Mouse (Mus musculus) embryo, embryonic 10.5 days (tissue): ENCODE measurements around the gene Phactr1.

ENCODE experiments used
- DNase-seq: peaks from one replicate; pipeline ENCODE4 v3.0.0-alpha.2; 2015; ENCODE audit warnings: low spot score

The Phactr1 gene

DNA sequence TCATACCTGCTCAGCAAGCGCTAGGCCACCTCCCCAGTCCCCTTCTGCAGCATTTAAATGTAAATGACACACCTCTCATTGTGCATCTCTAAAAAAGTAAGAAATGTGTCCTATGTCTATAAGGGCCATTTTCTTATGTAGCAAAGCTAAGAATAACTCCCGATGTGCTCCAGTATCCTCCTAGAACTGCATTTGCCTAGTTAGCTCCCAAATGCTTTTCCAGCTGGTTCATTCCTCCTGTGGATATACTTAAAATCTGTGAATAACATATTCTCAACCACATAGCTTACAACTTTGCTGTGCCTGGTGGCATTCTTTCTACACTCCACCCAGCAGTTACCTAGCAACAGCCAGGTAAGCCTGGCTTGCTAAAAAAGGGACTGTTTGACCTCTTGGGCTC, 349.8 kb downstream of the Phactr1 start:
- DNase-seq = no peak

DNA sequence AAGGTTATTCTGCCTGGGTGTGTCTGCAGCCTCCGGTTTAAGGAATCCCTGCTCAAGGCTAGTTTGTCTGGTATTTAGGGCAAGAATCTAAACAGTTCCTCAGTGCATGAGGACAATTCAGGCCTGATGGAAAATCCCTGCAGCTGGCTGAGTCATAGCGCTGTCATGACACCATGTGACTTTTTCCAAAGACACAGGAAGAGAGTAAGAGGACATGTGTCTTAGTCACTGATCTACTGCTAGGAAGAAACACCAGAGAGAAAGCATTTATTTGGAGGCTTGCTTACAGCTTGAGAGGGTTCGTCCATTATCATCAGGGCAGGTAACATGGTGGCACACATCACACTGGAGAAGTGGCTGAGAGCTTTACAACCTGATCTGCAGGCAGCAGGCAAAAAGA, 352.0 kb downstream of the Phactr1 start:
- no peak for DNase-seq

DNA sequence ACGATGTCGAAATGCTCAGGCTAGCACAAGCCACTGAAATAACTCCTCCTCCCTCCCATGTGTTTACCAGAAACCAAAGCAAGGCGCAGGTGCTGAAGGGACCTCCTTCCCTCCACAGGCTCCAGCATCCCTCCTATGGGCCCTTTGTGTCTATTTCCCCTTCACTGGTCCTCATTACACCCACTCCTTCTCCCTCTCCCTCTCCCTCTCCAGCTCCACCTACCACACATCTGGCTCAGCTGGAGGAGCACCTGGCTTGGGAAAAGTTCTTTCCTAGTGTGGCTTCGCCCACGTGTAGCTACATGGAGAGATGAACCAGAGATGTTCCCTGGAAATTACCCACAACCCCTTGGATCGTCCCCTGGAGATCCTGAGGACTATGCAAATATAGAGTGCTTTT, 356.1 kb downstream of the Phactr1 start:
- DNase-seq = no peak

DNA sequence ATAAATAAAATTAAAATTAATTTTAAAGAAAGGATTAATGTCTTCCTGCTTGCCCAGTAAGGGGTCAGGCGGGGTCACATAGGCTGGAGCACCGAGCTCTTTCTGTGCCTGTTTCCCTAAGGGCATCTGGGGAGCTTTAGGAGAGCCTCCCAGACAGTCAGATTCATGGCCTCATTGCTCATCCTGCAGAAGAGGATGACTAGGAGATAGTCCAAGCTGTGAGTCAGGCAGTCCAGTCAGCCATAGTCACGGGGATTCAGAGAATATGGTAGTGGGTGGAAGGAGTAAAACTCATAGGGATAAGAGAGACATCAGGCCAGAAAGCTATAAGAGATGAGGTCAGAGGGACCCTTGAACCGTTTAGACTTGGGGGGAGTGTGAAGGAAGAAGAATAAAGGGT, 362.3 kb downstream of the Phactr1 start:
- no peak for DNase-seq

DNA sequence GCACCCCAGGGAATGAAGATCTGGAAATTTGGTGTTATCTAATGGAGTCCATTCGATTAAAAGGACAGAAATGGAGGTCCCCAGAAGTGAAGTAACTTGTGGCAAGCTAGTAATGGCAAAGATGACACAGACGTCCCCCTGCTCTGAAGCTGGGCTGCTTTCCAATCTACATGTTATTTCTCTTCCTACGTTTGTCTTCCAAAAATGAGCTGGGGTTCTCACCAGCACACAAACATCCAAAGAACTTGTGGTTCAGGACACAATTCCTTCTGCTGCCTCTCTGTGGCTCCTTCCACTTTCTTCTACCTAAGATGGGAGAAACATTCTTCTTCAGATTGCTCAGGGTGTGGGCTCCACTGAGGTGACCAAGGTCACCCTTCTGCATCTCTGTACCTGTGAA, 368.1 kb downstream of the Phactr1 start:
- DNase-seq = no peak

DNA sequence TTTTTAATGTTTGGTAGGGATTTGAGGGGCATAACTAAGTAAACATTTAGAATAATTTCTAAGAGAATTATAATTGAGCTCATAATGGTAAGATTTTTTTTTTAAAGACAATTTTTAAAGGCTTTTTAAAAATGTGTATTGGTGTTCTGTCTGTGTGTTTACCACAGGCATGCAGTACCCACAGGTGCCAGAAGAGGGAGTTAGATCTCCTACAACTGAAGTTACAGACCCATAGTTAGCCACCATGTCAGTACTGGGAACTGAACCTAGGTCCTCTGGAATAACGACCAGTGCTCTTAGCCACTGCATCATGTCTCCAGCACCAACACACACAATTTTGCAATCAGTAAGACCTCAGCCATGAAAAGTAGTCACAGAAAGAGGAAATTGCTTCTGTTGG, 372.8 kb downstream of the Phactr1 start:
- no peak for DNase-seq

DNA sequence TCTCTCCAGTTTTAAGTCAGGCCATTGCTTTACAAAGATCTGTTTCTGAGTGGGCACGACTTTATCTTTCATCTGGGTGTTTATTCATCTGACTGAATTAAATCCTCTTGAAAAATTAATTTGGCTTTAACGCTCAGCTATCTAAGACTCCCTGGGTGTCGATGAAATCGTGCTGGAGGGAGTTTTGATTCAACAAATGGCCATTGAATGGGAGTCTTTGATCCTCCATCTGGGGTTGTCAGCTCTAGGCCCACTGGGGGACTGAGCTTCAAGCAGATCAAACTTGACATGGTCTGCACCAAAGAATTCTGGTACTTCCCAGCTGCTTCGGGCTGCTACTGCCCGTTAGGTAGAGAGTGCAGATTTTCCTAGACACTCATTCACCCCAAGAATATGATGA, 374.7 kb downstream of the Phactr1 start:
- no peak for DNase-seq

DNA sequence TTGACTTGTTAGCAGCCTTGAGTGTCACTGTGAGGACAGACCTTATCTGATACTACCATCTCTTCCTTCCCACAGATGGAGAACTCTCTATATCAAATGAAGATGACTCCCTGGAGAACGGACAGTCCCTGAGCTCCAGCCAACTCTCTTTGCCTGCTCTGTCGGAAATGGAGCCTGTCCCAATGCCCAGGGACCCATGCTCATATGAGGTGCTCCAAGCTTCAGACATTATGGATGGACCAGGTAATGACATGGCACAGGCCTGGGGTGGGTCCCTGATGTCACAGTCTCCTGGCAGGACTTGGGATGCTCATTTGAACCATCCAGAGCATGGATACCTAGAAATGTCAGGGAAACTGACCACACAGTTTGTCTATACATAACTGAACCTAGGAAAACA, 376.7 kb downstream of the Phactr1 start:
- DNase-seq = no peak

DNA sequence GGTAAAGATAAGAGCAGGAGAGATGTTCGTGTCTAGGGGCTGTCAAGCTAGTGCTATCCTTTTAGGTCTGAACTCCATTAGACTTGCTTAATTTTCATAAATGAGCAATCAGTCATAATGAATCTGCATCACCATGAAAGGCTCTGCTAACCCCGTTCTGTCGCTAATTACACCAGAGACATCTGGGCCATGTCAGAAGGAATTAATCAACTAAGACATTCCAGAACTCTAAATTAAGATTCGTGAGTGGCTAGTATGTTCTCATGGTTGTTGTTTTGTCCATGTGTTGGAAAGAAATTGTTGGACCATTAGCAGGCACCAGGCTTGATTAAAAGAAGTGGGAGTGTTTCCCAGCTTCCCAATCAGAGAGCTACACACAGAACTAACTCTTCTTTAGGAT, 382.9 kb downstream of the Phactr1 start:
- no peak for DNase-seq

DNA sequence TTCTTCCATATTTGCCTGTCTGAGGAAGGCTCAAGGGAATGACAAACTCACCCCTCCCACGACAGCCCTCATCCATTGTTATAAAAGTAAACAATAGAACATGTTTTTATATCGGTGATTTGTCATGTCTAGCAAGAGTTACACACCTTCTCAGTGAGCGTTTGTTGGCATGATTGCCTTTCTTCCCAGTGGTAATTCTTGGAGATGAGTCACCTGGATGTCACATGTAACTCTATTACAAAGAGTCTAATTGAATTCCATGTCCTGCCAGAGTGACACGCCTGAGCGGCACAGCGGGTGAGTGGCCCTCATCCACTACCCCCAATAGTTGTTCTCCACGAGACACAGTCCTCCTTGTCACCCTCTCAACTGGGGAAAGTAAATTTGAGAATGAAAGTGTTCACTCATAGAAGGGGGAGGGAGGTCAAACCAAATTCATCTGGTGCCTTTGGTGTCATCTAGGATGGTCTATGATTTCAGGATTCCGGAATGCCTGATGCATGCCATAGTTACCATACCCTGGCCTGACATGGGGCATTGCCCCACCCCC, 388.4 kb downstream of the Phactr1 start:
- no peak for DNase-seq

DNA sequence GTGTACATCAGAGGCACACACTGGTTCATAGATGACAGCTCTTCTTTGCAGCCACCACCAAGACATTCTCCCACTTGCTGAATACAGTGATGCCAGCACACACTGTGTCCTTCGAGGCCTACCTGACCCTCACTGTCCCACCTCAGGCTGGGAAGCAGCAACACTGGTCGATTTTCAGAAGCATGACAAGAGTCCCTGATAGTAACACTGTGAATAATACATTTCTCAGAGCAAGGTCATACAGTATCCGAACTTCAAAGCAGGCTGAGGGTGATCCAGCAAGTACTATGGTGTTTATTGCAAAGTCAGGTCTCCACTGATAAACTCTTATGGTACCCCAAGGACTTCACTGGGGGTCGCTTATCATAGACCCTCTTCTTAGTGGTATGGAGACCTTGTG, 390.1 kb downstream of the Phactr1 start:
- no peak for DNase-seq

DNA sequence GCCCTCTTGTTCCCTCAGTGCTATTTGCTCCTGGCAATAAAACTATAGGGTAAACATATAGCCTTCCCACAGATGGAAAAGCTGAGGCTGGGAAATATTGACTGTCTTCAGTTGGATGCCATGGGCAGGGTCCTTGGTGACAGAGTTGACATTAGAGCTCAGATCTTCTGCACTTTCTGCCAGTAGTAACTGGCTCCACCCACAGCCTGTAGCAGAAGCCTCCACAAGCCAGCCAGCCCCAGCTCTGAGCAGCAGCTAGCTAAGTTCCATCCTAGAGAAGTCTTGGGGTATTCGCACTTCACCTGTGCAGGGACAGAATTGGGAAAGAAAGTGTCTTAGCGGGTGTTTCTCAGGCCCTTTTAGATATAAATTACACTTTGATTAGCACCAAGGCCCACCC, 390.5 kb downstream of the Phactr1 start:
- DNase-seq = no peak

DNA sequence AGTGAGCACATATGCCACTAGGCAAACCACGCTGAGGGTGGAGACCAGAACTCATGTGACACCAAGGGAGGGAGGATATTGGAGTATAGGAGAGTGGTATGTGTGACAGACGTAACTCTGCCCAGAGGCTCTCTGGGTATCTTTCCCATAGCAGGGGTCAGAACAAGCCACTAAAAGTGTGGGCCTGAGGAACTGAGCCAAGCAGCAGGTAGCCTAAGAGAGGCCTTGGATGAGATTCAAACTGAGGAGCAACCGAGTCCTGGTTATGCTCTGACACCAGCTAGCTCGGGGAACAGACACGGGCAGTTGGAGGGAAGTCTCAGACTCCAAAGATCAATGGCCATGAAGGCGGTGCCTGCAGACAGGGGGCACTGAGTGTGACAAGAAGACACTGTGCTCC, 395.0 kb downstream of the Phactr1 start:
- no peak for DNase-seq

DNA sequence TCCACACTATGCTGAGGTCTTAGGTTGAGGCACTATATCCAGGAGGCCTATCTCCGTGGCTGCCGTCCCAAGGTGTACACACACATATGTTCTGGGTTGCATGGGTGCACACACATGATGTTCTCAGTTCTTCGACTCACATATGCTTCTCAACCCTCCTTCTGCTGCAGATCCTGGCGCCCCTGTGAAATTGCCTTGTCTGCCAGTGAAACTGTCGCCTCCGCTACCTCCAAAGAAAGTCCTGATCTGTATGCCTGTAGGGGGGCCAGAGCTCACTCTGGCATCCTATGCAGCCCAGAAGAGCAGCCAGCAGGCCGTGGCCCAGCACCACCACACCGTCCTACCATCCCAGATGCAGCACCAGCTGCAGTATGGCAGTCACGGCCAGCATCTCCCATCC, 397.1 kb downstream of the Phactr1 start:
- DNase-seq = no peak

DNA sequence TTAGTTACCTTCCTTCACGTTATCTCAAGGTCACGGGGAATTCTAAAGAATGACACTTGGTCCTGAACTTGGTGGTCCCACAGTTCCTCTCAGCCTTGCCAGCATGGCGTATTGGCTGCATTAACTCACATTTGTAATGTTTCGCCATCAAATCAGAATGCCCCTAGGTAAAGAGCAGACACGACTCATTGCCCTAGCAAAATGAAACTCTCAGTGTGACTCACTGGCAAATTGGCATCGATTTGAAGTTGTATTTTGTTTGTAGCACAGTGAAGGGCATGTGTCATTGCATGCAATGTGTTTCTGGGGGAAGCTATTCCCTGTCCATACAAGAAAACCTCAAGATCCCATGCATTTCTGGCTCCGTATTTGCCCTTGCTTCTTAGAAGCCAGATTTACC, 404.8 kb downstream of the Phactr1 start:
- no peak for DNase-seq

DNA sequence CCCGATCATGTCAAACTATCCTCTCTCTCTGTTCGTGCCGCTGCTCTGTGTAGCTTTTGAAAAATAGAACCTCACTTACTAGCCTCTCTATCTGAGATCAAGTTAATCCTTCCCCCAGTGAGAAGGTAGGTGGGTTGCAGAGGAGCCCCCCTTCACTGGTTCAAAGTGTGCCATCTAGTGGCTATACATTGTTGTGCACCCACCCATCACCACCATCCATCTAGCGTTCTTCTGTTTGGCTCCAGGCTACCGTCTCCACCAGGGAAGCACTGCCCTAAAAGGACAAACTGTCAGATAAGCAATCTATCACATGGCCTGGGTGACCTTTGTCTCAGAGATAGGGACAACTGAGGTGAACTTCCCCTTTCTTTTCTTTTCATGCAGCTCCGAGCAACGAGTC, 413.9 kb downstream of the Phactr1 start:
- peak; percentile 73 for DNase-seq

DNA sequence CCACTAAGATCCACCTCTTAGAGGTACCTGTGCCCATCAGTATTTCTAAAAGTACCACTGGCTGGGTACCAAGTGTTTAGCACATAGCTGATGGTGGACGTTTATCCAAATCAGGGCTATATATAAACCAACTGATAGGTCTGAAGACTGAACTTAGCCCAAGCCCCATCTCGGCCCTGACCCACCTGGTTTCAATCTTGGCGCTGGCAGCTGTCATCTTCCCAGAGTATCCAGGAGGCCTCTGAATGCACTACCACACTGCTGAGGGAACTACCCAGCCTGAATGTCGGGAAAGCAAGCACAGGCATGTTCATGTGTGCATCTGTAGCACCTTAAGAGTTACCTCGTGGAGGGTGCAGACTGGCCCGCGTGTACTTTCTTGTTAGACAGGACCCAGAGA, 422.5 kb downstream of the Phactr1 start:
- no peak for DNase-seq

DNA sequence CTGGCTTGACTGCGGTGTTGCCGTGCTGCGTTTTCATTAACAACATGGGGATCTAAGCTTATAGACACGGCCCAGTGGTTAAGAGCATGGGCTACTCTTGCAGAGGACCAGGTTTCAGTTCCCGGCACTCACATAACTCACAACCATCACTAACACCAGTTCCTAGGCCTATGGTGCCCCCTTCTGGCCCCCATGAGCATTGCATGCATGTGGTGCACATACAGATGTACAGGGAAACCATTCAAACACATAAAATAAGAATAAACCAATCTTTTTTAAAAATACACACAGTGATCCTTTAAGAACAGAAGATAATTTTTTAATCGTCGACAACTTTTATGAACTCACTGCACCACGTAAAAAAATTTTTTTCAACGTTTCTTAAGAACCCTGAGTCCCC, 424.1 kb downstream of the Phactr1 start:
- no peak for DNase-seq

DNA sequence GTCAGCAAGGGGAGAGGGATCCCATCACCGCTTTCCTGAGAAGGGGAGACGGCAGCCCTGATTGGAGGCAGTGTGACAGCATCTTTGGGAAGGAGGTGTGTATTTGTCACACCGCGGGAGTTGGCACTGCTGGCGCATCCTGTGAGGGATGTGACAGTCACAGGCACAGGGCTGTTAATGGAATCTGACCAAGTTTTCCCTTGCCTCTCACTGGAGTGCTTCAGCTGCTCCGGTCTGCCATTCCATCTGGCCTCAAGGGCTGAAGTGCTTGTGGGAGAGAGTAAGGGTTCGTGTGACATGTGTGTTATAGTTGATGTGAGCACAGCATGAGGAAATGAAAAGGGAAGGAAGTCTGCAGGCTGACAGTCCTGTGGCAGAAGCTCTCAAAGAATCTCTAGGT, 431.9 kb downstream of the Phactr1 start:
- DNase-seq = no peak

DNA sequence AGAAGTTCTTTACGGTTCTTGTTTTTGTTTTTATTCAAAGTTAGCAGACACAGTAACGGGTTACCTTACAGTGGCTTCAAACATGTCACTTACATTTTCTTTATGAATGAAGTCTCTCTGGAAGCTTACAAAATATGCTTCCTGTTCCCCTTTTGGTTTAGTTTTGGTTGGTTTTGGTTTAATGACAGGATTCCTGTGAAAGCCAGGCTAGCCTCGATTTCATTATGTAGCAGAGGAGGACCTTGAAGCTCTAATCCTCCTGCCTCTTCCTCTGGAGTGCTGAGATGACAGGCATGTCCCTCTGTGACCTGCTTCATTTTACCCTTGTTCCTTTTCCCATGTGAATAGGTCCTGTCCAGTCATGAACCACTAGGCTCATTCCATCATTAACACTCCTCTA, 432.3 kb downstream of the Phactr1 start:
- DNase-seq = no peak

DNA sequence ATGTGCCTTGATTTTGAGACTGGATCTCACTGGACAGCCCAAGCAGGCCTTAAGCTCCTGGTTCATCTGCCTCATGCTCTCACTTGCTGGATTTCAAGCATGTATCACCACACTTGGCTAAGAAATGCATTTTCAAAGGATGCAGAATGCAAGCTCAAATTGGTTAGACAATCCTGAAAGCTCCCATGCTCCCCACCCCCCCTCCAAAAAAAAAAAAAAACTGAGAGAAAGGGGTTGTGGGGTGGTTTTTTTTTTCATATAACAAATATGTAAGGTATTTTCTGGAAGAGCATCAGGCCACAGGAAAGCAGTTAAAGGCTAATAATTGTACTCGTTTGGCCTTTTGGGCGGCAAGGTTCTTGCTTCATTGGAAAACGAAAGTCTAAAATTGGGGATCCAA, 432.7 kb downstream of the Phactr1 start:
- DNase-seq = no peak

DNA sequence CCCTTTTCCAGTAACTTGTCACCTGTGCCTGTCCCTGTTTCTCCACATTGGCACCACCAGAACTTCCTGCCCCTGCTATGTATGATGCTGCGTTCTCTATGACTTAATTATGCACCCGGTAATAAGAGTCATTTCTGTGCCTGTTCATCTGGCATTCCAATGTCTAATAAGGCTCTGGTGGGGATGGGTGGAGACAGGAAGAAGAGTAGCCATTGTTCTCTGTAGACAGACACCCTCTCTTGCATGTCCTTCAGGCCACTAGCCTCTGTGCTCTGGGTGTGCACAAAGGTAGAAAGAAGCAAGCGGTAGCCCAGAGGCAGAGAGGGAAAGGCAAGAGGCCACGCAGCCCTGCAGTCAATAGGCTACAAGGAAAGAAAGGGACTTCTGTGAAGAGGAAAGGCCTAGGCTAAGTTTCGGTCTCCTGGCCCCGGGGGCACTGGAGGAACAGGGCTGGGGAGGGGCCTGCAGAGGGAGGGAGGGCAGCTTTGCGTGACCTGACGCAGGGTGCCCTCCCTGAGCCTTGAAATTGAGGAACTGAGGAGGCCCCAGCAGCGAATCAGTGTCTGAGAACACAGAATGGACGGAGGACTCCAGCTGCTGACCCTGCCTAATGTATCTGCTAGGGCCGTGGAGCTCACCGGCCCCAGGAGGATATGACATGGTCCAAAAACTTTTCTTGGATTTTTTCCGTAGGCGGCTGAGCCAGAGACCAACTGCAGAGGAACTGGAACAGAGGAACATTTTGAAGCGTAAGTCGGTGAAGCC, 442.1 kb downstream of the Phactr1 start:
- DNase-seq = no peak

DNA sequence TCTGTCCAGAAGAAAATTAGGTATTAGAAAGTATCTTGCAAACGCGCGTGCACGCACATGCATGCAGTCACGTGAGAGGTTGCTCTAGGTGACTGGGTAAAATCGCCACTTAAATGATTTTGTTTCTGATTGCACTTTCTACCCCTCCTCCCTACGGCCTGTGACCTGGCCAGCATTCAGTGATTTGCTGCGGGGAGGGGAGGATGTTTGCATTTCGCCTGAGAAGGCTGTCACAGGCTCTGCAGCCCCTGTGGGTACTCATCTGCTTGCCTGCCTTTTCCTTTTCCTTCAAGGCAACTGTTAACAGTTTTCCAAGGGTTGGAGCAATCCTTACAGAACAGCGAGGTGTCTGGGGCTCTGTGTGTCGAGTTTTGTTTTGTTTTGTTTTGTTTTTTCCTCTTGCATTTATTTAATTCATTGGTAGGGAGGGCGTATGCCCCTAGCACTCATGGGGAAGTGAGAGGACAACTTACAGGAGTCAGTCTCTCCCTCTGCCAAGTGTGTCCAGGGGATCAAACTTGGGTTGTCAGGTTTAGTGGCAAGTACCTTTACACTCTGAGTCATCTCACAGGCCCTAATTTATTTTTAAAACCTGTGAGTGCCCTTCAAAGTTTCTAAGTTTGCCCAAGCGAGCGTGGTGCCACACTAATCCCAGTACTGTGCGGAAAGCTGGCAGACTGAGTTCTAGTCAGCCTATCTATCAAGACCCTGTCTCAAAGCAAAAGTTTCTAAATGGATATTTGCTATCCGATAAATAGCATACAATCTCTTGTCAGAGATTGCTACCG, 443.7 kb downstream of the Phactr1 start:
- DNase-seq = peak; percentile 30

DNA sequence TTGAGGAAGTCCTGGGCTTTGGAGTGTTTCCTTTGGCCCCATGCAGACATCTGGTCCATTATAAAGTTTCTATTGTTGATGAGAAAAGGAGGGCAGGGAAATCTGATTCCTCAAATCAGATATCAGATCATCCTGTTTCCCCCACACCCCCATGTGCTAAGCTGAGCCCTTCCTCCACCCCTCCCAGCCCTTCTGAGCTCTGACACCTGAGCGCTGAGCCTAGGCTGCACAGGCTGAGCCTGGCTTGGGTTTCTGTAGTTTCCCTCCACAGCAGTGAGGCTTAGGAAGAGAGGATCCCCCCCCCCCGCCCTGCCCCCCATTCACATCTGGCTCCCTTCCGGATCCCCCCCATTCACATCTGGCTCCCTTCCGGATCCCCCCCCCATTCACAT, 444.3 kb downstream of the Phactr1 start:
- no peak for DNase-seq
